Mouse (Mus musculus) kidney, adult 2 months (tissue): ENCODE measurements around the gene Anapc7.

Experiments used
- CTCF ChIP-seq: fragments of 200-500 bp; conservative IDR thresholded peaks from 2 replicates; pipeline ENCODE4 v1.5.1; 2011; ENCODE audit warnings: low read depth, mild to moderate bottlenecking, control low read depth, low read length, moderate library complexity, mixed read lengths; ENCODE audit not compliant: insufficient read depth, insufficient read length
- POLR2A ChIP-seq: fragments of 200-500 bp; IDR thresholded peaks from one replicate; pipeline ENCODE4 v1.6.1; 2011; ENCODE audit warnings: low read depth, low read length, control low read depth

- no peak for TF ChIP-seq POLR2A
- TF ChIP-seq CTCF: no peak
Observed at GRCm38 (mm10) chr5:122415465-122415864, 6.0 kb upstream of the Anapc7 start.
